Mouse (Mus musculus) layer of hippocampus, adult 18-20 months (tissue): ENCODE measurements around the gene Hopx. TPM values are rescaled to one million over a fixed set of nuclear protein-coding genes. Genes with fewer than 3 reads are reported as not detected.

Experiments used
- DNase-seq, 2 experiments: peaks; one replicate each; pipeline ENCODE4 v3.0.0; 2022; ENCODE audit warnings: low spot score in 2 of 2
- total RNA-seq, 2 experiments: library from RNA; stranded (reverse); gene quantifications; 2 replicates each; pipeline ENCODE4 v1.2.3; 2021

The Hopx gene
- total RNA-seq, 2 experiments from 2014 or later: 82.2 to 84.9 TPM

DNA sequence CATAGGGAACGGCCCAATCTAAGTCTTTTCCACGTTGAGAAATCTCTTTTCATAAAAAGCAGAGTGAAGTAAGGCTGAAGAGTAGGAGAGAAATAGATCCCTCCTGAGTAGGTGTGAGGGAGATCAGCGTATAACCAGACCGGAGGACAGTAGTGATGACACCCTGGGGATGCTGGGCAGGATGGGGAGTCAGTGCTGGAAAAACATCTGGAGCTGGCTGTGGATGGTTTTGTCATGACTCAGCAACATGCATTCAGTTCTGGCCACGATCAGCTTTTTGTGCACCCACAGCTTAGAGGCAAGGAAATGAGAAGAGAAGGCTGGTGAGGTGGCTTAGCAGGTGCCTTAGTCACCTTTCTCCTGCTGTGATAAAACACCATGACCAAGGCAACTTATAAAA, 19.0 kb upstream of the Hopx start:
- no peak for DNase-seq

GRCm38 (mm10) chr5:77132457-77133135, 17.7 kb upstream of the Hopx start:
- no peak for DNase-seq

DNA sequence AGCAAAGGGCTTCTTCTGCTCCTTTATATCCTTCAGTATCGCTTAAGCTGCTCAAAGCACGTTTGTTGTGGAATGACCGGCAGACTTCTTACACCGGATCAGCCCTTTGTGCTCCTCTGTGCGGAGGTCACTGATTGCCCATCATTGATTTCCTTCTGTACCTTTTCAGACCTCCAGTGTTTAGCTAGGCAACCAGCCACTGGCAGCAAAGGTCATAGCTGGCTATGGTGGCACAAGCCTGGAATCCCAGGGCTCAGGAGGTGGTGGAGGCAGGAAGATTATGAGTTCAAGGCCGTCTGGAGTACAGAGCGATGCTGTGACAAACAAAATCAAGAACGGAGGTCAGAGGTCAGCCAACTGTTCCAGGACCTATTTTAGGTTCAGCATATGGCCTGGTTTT, 17.0 kb upstream of the Hopx start:
- DNase-seq: no peak

DNA sequence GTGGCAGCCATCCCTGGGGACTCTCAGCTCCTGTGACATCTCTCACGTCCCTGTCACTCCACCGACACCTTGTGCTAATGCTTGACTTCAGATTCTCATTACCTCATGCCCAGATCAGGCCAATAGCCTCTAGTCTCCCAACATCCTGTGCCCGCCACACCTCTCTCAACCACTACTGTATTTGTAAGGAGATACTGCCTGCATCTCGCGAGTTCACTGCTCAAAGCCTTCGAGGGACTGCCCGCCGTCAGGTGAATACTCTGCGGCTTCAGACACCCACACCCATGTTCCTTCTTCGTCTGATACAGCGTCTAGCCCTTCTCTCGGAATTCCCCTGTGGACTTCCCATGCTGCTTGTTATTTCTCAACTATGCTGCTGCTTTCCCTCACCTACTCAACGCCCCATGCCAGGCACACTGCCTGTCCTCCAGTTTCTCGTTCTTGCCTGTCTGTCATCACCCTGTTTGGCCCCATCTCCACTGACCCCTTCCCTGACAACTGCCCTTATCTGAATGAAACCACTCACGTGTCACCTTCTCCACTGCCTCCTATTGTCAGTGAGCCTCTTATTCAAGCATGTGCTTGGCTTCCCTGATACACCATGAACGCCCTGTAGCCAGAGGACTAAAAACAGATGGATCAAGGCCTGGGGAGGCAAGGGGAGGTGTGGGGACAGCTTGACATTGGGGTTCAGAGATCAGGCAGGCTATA, 15.5 kb upstream of the Hopx start:
- no peak for DNase-seq

- no peak for DNase-seq
Observed at GRCm38 (mm10) chr5:77129907-77130306, 15.0 kb upstream of the Hopx start.

DNA sequence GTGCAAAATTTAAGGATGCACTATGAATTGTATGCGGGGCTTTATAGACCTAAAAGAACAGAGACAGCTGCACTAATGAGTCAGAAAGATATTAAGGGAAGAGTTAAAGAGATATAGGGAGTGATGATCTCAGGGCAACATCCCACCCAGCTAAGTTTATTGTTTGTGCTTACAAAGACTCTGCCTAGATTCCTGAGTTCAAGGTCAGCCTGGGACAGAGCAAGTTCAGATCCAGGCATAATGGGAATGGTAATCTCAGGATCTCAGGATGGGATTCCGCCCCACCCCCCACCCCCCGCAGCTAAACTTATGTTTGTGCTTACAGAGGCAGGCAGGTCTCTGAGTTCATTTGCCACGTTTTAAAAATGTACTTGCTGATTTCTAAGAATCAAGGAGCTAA, 13.9 kb upstream of the Hopx start:
- DNase-seq: no peak

GRCm38 (mm10) chr5:77126415-77126968, 11.6 kb upstream of the Hopx start:
- DNase-seq: no peak

DNA sequence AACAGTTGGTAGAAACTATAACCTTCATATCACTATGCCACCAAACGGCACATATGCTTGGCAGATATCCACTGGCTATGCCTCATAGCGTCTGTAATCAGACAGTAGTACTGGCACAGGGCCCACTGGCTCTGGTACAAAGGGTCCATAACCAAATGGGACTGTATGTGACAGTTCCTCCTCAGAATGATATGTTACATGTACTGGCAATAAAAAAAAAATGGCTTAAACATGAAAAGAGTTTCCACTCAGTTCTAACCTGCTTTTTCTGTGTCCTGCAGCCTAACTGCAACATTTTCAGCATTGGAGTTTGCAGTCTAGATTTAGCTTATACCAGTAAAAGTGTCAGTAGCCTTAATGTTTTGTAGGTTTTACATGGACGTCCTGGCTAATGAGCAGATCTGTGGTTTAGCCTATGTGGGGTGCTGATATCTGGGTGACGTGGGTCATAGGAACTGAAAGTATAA, 9.9 kb upstream of the Hopx start:
- peak in 1 of 2 experiments; percentile 56 for DNase-seq

GRCm38 (mm10) chr5:77124165-77124564, 9.2 kb upstream of the Hopx start:
- no peak for DNase-seq

GRCm38 (mm10) chr5:77123597-77123996, 8.7 kb upstream of the Hopx start:
- no peak for DNase-seq

- DNase-seq: peak in 1 of 2 experiments; percentile 49
Observed at GRCm38 (mm10) chr5:77122254-77123192, 7.6 kb upstream of the Hopx start.

DNA sequence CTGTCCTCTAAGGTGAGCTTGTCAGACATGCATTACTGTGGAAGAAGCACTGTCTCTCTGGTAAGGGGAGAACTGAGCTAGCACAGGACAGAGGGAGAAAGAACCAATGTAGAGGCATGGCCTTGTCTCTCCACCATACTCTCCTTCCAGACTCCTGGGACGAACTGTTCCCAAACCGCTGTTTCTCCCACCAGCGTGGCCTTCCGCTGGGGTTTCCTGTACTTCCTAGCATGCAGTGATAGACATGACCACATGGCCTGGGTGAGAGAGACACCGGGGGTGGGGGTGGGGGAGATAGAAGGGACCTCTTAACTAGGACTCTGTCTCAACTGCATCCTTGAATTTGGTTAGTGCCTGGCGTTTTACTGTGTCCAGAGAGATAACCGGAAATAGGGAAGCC, 5.8 kb upstream of the Hopx start:
- no peak for DNase-seq

- no peak for DNase-seq
Observed at GRCm38 (mm10) chr5:77119475-77120422, 4.8 kb upstream of the Hopx start.

GRCm38 (mm10) chr5:77115732-77116131, 811 bp upstream of the Hopx start:
- no peak for DNase-seq

DNA sequence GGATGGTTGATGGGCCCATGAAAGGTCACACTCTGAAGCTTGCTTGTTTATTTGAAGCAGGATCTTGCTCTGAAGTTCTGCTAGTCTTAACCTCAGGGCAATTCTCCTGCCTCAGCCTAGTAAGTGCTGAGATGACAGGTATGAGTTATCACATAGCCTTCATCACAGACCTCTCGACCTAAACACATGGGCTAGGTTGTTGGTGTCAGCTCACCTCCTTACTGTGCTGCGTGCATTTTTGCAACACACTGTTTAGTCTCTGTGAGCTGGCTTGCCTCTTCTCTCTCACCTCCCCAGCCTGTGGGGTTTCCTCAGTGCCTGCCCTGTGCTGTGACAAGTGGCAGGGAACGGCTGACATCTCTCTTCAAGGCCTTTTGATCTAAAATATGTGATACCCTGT, 1.1 kb downstream of the Hopx start:
- no peak for DNase-seq

- DNase-seq: no peak
Observed at GRCm38 (mm10) chr5:77112066-77112465, 2.9 kb downstream of the Hopx start.

DNA sequence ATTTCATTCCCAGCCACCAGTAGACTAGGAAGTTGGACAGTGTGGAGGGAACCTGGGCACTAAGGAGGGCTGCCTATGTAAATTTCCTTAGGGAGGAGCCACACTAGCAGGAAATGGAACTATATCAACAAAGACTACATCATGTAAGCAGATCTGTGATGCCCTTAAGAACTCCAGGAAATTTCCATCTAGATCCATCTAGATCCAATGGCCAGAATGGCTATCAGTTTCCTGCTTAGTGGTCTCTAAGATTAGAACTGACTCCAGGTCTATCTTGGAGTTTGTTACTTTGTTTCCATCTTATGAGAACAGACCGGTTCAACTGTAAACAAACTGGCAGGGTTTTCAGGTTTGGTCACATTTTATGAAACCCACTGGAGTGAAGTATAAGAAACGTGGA, 5.1 kb downstream of the Hopx start:
- no peak for DNase-seq

DNA sequence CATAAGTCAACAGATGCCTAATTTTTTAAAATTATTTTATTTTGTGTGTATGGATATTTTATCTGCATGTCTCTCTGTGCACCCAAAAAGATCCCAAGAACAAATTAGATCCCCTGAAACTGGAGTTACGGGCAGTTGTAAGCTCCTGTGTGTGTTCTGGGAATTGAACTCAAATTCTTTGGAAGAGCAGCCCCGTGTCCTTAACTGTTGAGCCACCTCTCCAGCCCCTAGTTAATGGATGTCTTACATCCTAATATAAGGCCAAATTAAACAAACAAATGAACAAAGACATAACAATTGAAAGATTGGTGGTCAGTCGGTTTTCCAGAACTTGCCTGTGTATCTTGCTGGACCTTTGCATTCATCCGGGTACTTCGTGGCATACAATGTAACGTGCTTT, 6.1 kb downstream of the Hopx start:
- DNase-seq: no peak

DNA sequence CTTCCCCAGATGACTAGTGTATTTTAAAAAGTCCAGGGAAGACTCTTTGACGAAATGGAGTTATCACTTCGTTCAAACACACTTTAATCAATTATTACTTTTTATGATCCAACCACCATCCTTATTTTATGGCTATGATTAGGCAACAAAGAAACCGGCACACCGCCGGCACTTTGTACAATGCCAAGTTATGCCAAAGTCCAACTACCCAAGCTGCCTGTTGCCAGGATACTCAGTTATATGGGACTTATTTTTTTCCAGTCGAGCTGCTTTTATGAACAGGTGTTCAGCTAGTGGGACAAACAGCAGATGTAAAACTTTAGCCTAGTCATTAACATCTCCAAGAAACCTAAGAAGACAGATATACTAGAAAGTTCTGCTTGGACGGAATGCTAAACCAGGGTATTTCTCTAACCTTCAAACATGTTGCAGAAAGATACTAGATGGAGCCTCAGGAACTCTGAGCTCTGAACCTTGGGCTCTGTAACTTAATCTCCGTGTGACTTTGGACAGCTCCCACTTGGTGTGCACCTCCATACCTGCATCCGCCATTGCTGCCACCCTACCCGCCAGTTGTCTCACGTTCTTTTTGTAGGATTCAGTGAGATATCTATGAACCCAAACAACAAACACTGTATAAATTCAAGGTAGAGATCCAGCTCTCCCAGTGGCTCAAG, 7.6 kb downstream of the Hopx start:
- DNase-seq: no peak
